Mouse (Mus musculus) mouse embryonic stem cell (cell line): ENCODE measurements at regions not wholly inside any gene's neighbourhood (a gene's known extent, or its start where the extent isn't known, plus 50 kb on each side); places are given as distances from the start of the nearest gene placed in this dataset.

ENCODE experiments used
- in situ Hi-C, 2 experiments: fragments of 300-500 bp; cut with MboI; formaldehyde crosslinking; loops; 1 replicate in 1 of 2; 3 replicates in 1 of 2; pipeline ENCODE4 v1.14.3; 2019 to 2020; ENCODE audit warnings: low sequenced_read_pairs in 2 of 2, low pct_unique_long_range_greater_than_20kb in 1 of 2, mixed read lengths in 1 of 2; ENCODE audit not compliant: unreplicated experiment in 1 of 2

GRCm38 (mm10) chr6:111621684-111622480 lies 651.7 kb upstream of the Lmcd1 start:
- in situ Hi-C loops = no loop called here

- in situ Hi-C loops = no loop called here
Measured at GRCm38 (mm10) chr6:111622481-111623139, 650.9 kb upstream of the Lmcd1 start.

GRCm38 (mm10) chr6:111623140-111623497 lies 650.4 kb upstream of the Lmcd1 start:
- in situ Hi-C loops = no loop called here

- in situ Hi-C loops = no loop called here
Measured at GRCm38 (mm10) chr6:111625501-111625900, 648.1 kb upstream of the Lmcd1 start.

- in situ Hi-C loops = no loop called here
Measured at GRCm38 (mm10) chr6:111652736-111653135, 620.8 kb upstream of the Lmcd1 start.

GRCm38 (mm10) chr6:111659957-111660356 lies 613.6 kb upstream of the Lmcd1 start:
- in situ Hi-C loops = no loop called here

- in situ Hi-C loops = no loop called here
Measured at GRCm38 (mm10) chr6:111664603-111665002, 609.0 kb upstream of the Lmcd1 start.

- in situ Hi-C loops = no loop called here
Measured at GRCm38 (mm10) chr6:111684911-111685310, 588.6 kb upstream of the Lmcd1 start.

GRCm38 (mm10) chr6:111702864-111703263 lies 570.7 kb upstream of the Lmcd1 start:
- in situ Hi-C loops = no loop called here

- in situ Hi-C loops = no loop called here
Measured at GRCm38 (mm10) chr6:111708277-111708676, 565.3 kb upstream of the Lmcd1 start.

GRCm38 (mm10) chr6:111725969-111726368 lies 547.6 kb upstream of the Lmcd1 start:
- in situ Hi-C loops = no loop called here

GRCm38 (mm10) chr6:111730381-111730780 lies 543.2 kb upstream of the Lmcd1 start:
- in situ Hi-C loops = no loop called here

- in situ Hi-C loops = no loop called here
Measured at GRCm38 (mm10) chr6:111733926-111734325, 539.6 kb upstream of the Lmcd1 start.

GRCm38 (mm10) chr6:111738983-111739382 lies 534.6 kb upstream of the Lmcd1 start:
- in situ Hi-C loops = no loop called here

GRCm38 (mm10) chr6:111781710-111782481 lies 491.7 kb upstream of the Lmcd1 start:
- in situ Hi-C loops = no loop called here

- in situ Hi-C loops = no loop called here
Measured at GRCm38 (mm10) chr6:111808611-111809010, 464.9 kb upstream of the Lmcd1 start.

GRCm38 (mm10) chr6:111813982-111814603 lies 459.5 kb upstream of the Lmcd1 start:
- in situ Hi-C loops = no loop called here

- in situ Hi-C loops = no loop called here
Measured at GRCm38 (mm10) chr6:111815150-111815549, 458.4 kb upstream of the Lmcd1 start.

- in situ Hi-C loops = no loop called here
Measured at GRCm38 (mm10) chr6:111820265-111820664, 453.3 kb upstream of the Lmcd1 start.
